Mouse (Mus musculus) forebrain, embryonic 11.5 days (tissue): Measurements from ENCODE around the gene Fbxl16. TPM values are rescaled to one million over a fixed set of nuclear protein-coding genes. Genes with fewer than 3 reads are reported as not detected.

ENCODE experiments used
- ATAC-seq: fragments of 200-750 bp; cut with Nextera tagmentation; replicated peaks from 2 replicates; pipeline ENCODE4 v1.8.0; 2017; ENCODE audit warnings: moderate TSS enrichment; ENCODE audit not compliant: low FRiP score
- DNase-seq: peaks from one replicate; pipeline ENCODE4 v3.0.0-alpha.2; 2017; ENCODE audit warnings: low spot score
- H3K27ac ChIP-seq: fragments of 300-500 bp; sonication (generic); 2 replicates; pipeline ENCODE4 v1.5.1; 2014; ENCODE audit warnings: low read depth, low read length
- H3K27me3 ChIP-seq: fragments of 300-500 bp; sonication (generic); 2 replicates; pipeline ENCODE4 v1.6.1; 2014; ENCODE audit warnings: mild to moderate bottlenecking, low read length, mixed read lengths; ENCODE audit not compliant: control insufficient read depth, insufficient read depth
- H3K36me3 ChIP-seq: fragments of 300-500 bp; sonication (generic); 2 replicates; pipeline ENCODE4 v1.6.1; 2014; ENCODE audit warnings: mild to moderate bottlenecking, low read length, moderate library complexity, mixed read lengths; ENCODE audit not compliant: control insufficient read depth, insufficient read depth
- H3K4me1 ChIP-seq: fragments of 300-500 bp; sonication (generic); replicated peaks from 2 replicates; pipeline ENCODE4 v1.6.1; 2014; ENCODE audit warnings: low read length, mixed read lengths; ENCODE audit not compliant: control insufficient read depth, insufficient read depth
- H3K4me2 ChIP-seq: fragments of 300-500 bp; sonication (generic); 2 replicates; pipeline ENCODE4 v1.6.1; 2014; ENCODE audit warnings: low read depth, mild to moderate bottlenecking, low read length, moderate library complexity, mixed read lengths; ENCODE audit not compliant: severe bottlenecking
- H3K4me3 ChIP-seq: fragments of 300-500 bp; sonication (generic); 2 replicates; pipeline ENCODE4 v1.5.1; 2014; ENCODE audit warnings: low read depth, low read length
- H3K9ac ChIP-seq: fragments of 300-500 bp; sonication (generic); 2 replicates; pipeline ENCODE4 v1.6.1; 2014; ENCODE audit warnings: low read length
- H3K9me3 ChIP-seq: fragments of 300-500 bp; sonication (generic); 2 replicates; pipeline ENCODE4 v1.6.1; 2016; ENCODE audit warnings: low read length, mixed read lengths; ENCODE audit not compliant: control insufficient read depth
- WGBS: fragments of 180-500 bp; shearing (Covaris S2); extraction: QIAGEN DNeasy Blood & Tissue Kit; methylation state at CpG from one replicate; pipeline ENCODE4 v1.1.7; 2014; 5-methylcytosine and 5-hydroxymethylcytosine counted together
- microRNA-seq: library from miRNA; unstranded; fragments of <30 nt; microRNA quantifications from one replicate; pipeline ENCODE4, GENCODE M21; 2016; ENCODE audit not compliant: insufficient number of aligned reads
- polyA plus RNA-seq: library from polyadenylated mRNA; unstranded; fragments of >200 nt; fragmentation: Nextera tagmentation; extraction: Ambion mirVana; gene quantifications from 2 replicates; pipeline ENCODE4 v1.2.1, GENCODE M21; 2014

Gene Fbxl16
- polyA plus RNA-seq, 1 experiment from 2014 or later, result 13.6 TPM

- H3K9ac ChIP-seq, result peak overlapping the region; percentile 51
- H3K4me3 ChIP-seq, result peak overlapping the region; percentile 84
- no peaks in the 10 kb centered on the region for H3K36me3 ChIP-seq
- peak; percentile 52; the same call in 1 of the 2 replicates for ATAC-seq
- under 1% methylated on average over 42 of the region's 42 CpGs for WGBS
- peaks cover 12% of the 10 kb centered on the region for H3K4me1 ChIP-seq
- peak; percentile 78 for DNase-seq
- no peak overlapping the region for H3K27ac ChIP-seq
- no peaks in the 10 kb centered on the region for H3K27me3 ChIP-seq
- no peaks in the 10 kb centered on the region for H3K9me3 ChIP-seq
- peak overlapping the region; percentile 96 for H3K4me2 ChIP-seq
Measured at GRCm38 (mm10) chr17:25867836-25868600, 59.1 kb downstream of the Fbxl16 start.

- no peaks in the 10 kb centered on the region for H3K9me3 ChIP-seq
- H3K9ac ChIP-seq, result peak within 1 kb of the TSS; percentile 51
- peak within 1 kb of the TSS; percentile 84 for H3K4me3 ChIP-seq
- WGBS, result under 1% methylated on average over 24 of the region's 24 CpGs
- H3K4me2 ChIP-seq, result peak within 1 kb of the TSS; percentile 96
- ATAC-seq (peak; percentile 89), DNase-seq (peak; percentile 88)
- peak within 1 kb of the TSS; percentile 27; the same call in 1 of the 2 replicates for H3K27ac ChIP-seq
- H3K27me3 ChIP-seq, result no peaks in the 10 kb centered on the region
- peaks cover 12% of the 10 kb centered on the region for H3K4me1 ChIP-seq
- no peaks in the 10 kb centered on the region for H3K36me3 ChIP-seq
Measured at GRCm38 (mm10) chr17:25868601-25869191, 59.8 kb downstream of the Fbxl16 start, which contains the start of gene Mcrip2. Gene Mcrip2, minus strand, starts transcription at chr17:25868764.

GRCm38 (mm10) chr17:25869498-25869897 is 60.6 kb downstream of the Fbxl16 start:
- H3K36me3 ChIP-seq, result no peaks in the 10 kb centered on the region
- H3K4me2 ChIP-seq, result no peak overlapping the region
- H3K27ac ChIP-seq, result no peak overlapping the region
- H3K4me1 ChIP-seq, result peaks cover 12% of the 10 kb centered on the region
- DNase-seq, result no peak
- no peak overlapping the region for H3K9ac ChIP-seq
- no peak overlapping the region for H3K4me3 ChIP-seq
- no peaks in the 10 kb centered on the region for H3K9me3 ChIP-seq
- WGBS, result 90% methylated on average over 8 of the region's 8 CpGs
- ATAC-seq, result no peak
- no peaks in the 10 kb centered on the region for H3K27me3 ChIP-seq

- DNase-seq (no peak), ATAC-seq (no peak)
- Histone ChIP-seq H3K4me3 (no peak overlapping the region), H3K27ac (no peak overlapping the region), H3K4me2 (no peak overlapping the region), H3K9ac (no peak overlapping the region), H3K36me3 (no peaks in the 10 kb centered on the region), H3K27me3 (no peaks in the 10 kb centered on the region), H3K4me1 (peaks cover 12% of the 10 kb centered on the region), H3K9me3 (no peaks in the 10 kb centered on the region)
- 88% methylated on average over 2 of the region's 2 CpGs for WGBS
Measured at GRCm38 (mm10) chr17:25869954-25870353, 61.1 kb downstream of the Fbxl16 start.

Small RNA genes lying within 50 kb of the gene (microRNA-seq; reads per million reads assigned to microRNA genes)
- gene Mir3082 (not detected), gene Mir6966 (not detected)

Other genes starting within 250 kb of the Fbxl16 start
- 7.3 and 7.5 TPM in 2 replicates for gene Sox8, start 238.4 kb upstream of the Fbxl16 start, polyA plus RNA-seq
- 18.3 and 20.7 TPM in 2 replicates for gene Lmf1, start 230.0 kb upstream of the Fbxl16 start, polyA plus RNA-seq
- 0.92 and 1.8 TPM in 2 replicates for gene Gng13, start 91.9 kb upstream of the Fbxl16 start, polyA plus RNA-seq
- 34.6 and 36.0 TPM in 2 replicates for gene Chtf18, start 81.7 kb upstream of the Fbxl16 start, polyA plus RNA-seq
- gene Rpusd1, start 81.4 kb upstream of the Fbxl16 start, polyA plus RNA-seq, result 20.4 and 22.6 TPM in 2 replicates
- not detected in 2 replicates for gene Mslnl, start 73.0 kb upstream of the Fbxl16 start, polyA plus RNA-seq
- gene Msln, start 54.7 kb upstream of the Fbxl16 start, polyA plus RNA-seq, result not detected in 2 replicates
- gene Narfl, start 35.3 kb upstream of the Fbxl16 start, polyA plus RNA-seq, result 24.0 and 24.5 TPM in 2 replicates
- gene Haghl, start 23.4 kb upstream of the Fbxl16 start, polyA plus RNA-seq, result 75.0 and 76.1 TPM in 2 replicates
- 0.25 and 0.47 TPM in 2 replicates for gene Ccdc78, start 22.5 kb upstream of the Fbxl16 start, polyA plus RNA-seq
- gene Fam173a, start 16.2 kb upstream of the Fbxl16 start, polyA plus RNA-seq, result 69.0 and 71.0 TPM in 2 replicates
- not detected in 2 replicates for gene AC134908.4, start 13.4 kb upstream of the Fbxl16 start, polyA plus RNA-seq
- 20.3 and 23.3 TPM in 2 replicates for gene Metrn, start 11.9 kb upstream of the Fbxl16 start, polyA plus RNA-seq
- 28.4 and 33.6 TPM in 2 replicates for gene Wdr24, start 14.5 kb downstream of the Fbxl16 start, polyA plus RNA-seq
- gene Jmjd8, start 19.8 kb downstream of the Fbxl16 start, polyA plus RNA-seq, result 50.6 and 59.2 TPM in 2 replicates
- gene Stub1, start 24.3 kb downstream of the Fbxl16 start, polyA plus RNA-seq, result 322 and 358 TPM in 2 replicates
- gene Rhbdl1, start 28.2 kb downstream of the Fbxl16 start, polyA plus RNA-seq, result 2.1 and 2.7 TPM in 2 replicates
- 1.6 and 1.9 TPM in 2 replicates for gene Gm20683, start 32.7 kb downstream of the Fbxl16 start, polyA plus RNA-seq
- 9.1 and 12.2 TPM in 2 replicates for gene Rhot2, start 35.8 kb downstream of the Fbxl16 start, polyA plus RNA-seq
- gene Wdr90, start 52.4 kb downstream of the Fbxl16 start, polyA plus RNA-seq, result 41.3 and 46.3 TPM in 2 replicates
- gene Mcrip2, start 59.7 kb downstream of the Fbxl16 start, polyA plus RNA-seq, result 8.9 and 13.1 TPM in 2 replicates
- 63.2 and 65.2 TPM in 2 replicates for gene Mettl26, start 66.0 kb downstream of the Fbxl16 start, polyA plus RNA-seq
- gene Wfikkn1, start 71.8 kb downstream of the Fbxl16 start, polyA plus RNA-seq, result 0.72 and 1.1 TPM in 2 replicates
- 20.1 and 21.6 TPM in 2 replicates for gene Rab40c, start 110.6 kb downstream of the Fbxl16 start, polyA plus RNA-seq
- 65.2 and 67.1 TPM in 2 replicates for gene Pigq, start 135.9 kb downstream of the Fbxl16 start, polyA plus RNA-seq
- gene Nhlrc4, start 135.9 kb downstream of the Fbxl16 start, polyA plus RNA-seq, result 0.24 and 0.59 TPM in 2 replicates
- gene A930017K11Rik, start 143.5 kb downstream of the Fbxl16 start, polyA plus RNA-seq, result not detected in 2 replicates
- gene Capn15, start 176.7 kb downstream of the Fbxl16 start, polyA plus RNA-seq, result 31.4 and 33.1 TPM in 2 replicates